Mouse (Mus musculus) megakaryocyte, adult 5-6 weeks (primary cell): ENCODE data around the gene Mmab. TPM values are rescaled to one million over a fixed set of nuclear protein-coding genes. Genes with fewer than 3 reads are reported as not detected.

Source experiments
- ATAC-seq: 2 replicates; pipeline ENCODE4 v1.8.0; 2016; ENCODE audit warnings: mild to moderate bottlenecking, inconsistent platforms; ENCODE audit not compliant: poor library complexity, severe bottlenecking
- total RNA-seq, 2 experiments: library from RNA; stranded (forward) in 1 of 2; stranded (reverse) in 1 of 2; fragments of 153-499, 151-499 nt in 1 of 2; fragments of 221-1000, 200-1000 nt in 1 of 2; gene quantifications; 2 replicates each; pipeline versions ENCODE4 v1.2.3 to v1.2.4; 2015 to 2017

Gene Mmab
- total RNA-seq, 2 experiments from 2014 or later: 2.5 to 4.2 TPM

DNA sequence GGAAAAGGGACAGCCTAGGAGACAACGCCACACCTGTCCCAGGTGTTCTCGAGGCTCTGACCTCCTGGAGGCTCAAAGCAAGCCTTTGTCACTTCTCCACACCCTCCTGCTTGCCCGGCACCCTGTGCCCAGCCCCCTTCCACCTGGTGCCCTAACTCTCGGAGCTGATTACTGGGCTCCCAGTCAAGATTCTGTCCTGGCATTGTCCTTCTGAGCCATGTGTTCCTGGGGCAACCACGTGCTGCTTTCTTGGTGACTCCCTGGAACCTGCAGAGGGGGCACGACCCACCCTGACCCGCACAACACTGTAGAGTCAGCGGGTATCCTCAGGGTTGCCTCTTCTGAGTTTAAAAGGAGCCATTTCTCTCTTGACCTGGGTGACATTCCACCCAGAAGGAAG lies 9.5 kb downstream of the Mmab start:
- ATAC-seq: no peak

- ATAC-seq: no peak
Observed at GRCm38 (mm10) chr5:114429781-114430180, 14.1 kb downstream of the Mmab start.

- no peak for ATAC-seq
Observed at GRCm38 (mm10) chr5:114428621-114429020, 15.2 kb downstream of the Mmab start.

- ATAC-seq: no peak
Observed at GRCm38 (mm10) chr5:114426732-114427131, 17.1 kb downstream of the Mmab start.

- ATAC-seq: no peak
Observed at GRCm38 (mm10) chr5:114423961-114424360, 19.9 kb downstream of the Mmab start.

GRCm38 (mm10) chr5:114422591-114422990 lies 21.3 kb downstream of the Mmab start:
- no peak for ATAC-seq

GRCm38 (mm10) chr5:114421561-114422298 lies 22.1 kb downstream of the Mmab start:
- ATAC-seq: no peak

DNA sequence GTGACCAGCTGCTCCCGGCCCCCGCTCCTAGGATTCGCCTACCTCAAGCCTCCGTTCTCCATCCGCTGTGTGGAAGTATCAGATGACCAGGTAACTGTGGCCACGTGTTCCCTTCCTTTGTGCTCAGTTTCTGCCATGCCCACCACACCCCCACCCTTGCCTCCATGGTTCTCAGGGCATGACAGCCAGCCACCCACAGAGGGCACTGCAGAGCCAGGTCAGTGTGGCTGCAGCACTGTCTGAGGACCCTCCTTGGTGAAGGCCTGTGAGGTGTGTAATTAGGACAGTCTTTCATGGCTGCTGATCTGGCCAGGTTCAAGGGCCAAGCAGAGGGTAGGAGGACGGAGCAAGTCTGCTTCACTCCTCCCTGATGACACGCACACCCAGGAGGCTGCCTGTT lies 25.3 kb downstream of the Mmab start:
- 0 out of 2 replicates have a peak, but pooled peaks have one; percentile 18 for ATAC-seq

DNA sequence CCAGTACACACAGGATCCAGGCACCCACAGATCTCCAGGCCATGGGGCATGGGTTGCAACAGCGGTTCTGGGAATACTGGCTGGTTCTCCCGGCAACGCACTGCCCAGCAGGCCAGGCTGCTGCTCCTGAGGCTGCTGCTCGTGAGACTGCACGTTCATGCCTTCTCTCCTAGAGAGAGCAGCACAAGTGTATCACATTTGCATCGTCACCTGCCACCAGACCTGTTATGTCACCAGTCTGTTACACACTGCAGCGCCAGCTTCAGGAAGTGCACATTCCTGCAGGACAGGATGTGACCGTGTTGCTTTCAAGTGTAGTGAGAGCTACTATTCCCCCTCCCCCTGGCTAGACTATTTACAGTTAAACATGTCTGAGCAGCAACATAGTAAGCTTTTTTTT lies 27.0 kb downstream of the Mmab start:
- ATAC-seq: no peak

DNA sequence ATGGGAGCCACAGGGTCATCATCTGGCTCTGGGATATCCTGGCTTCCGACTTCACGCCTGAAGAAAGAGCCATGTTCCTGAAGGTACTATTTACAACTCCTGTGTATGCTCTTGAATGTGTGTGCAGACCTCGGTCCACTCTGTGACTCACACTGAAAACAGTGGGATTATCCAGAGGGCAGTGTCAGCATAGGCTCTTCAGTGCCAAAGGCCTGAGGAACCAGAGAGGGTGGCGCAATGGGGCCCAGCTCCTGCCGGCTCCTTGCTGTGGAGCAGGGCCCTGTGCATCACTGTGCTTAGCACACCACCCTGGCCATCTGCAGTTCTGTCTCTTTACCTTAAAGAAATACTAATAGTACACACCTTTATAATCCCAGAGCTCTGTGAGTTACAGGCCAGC lies 28.3 kb downstream of the Mmab start:
- no peak for ATAC-seq

- ATAC-seq: no peak
Observed at GRCm38 (mm10) chr5:114413067-114413735, 30.7 kb downstream of the Mmab start.

DNA sequence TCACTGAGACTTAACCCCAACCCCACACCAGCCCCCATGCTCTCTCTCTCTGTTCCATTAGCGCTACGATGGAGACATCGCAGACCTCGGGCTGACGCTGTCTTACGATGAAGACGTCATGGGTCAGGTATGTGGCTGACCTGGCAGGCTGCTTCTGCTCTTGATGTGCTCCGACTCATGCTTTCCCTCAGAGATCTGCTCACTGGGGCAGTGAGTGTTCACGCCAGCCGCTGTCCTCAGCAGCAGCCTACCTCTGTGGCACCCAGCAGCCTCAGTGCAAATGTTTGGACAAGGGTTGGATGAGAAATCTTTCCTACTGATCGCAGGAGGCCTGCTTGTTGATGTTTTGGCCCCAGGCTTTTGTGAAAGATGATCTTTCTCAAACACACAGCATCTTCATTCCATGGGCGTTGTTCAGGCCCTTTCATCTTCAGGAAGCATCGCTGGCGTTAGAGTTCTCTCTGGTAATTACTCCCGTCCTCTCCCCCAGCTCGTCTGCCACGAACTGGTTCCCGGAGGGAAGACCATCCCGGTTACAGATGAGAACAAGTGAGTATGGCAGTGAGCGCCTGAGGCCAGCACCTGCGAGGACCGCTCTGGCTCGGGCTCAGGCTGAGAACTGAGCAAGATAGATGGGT lies 31.4 kb downstream of the Mmab start:
- no peak for ATAC-seq

DNA sequence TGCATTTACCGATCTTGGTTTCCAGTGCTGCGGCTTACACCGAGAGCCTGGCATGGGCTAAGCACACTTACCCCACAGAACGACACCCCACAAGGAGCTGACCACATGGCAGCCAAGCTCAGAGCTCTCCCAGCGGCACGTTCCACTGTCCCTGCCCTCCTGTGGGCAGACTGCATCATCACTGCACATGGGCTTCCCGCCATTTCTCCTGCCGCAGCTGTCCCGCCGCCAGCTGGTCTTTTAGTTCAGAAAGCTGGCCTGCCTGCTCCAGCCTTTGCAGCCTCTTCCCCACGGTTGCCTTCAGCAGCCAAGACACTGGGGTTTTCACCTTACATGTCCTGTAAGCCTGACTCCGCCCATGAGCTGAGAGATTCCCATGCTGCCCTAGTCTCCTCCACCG lies 33.4 kb downstream of the Mmab start:
- ATAC-seq: no peak

DNA sequence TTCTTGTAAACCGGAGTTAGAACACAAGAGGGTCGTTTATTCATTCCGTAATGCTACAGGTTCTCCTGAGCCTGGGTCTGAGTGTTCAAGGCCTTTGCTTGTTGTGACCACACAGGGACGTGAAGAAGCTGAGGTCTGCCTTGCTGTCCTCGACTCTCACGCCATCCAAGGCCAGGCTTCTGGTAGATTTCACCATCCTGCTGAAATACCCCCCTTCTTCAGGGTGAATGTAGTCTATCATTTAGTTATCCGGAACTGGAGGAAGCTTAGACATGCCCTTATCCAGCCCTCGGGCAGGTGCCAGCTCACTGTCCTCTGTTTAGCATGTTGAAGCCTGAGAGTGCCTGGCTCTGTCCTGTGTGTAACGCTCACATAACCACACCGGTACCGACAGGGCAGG lies 35.0 kb downstream of the Mmab start:
- no peak for ATAC-seq

GRCm38 (mm10) chr5:114407810-114408209 lies 36.0 kb downstream of the Mmab start:
- ATAC-seq: no peak

GRCm38 (mm10) chr5:114407269-114407668 lies 36.6 kb downstream of the Mmab start:
- ATAC-seq: no peak

- ATAC-seq: no peak
Observed at GRCm38 (mm10) chr5:114406592-114406991, 37.3 kb downstream of the Mmab start.

DNA sequence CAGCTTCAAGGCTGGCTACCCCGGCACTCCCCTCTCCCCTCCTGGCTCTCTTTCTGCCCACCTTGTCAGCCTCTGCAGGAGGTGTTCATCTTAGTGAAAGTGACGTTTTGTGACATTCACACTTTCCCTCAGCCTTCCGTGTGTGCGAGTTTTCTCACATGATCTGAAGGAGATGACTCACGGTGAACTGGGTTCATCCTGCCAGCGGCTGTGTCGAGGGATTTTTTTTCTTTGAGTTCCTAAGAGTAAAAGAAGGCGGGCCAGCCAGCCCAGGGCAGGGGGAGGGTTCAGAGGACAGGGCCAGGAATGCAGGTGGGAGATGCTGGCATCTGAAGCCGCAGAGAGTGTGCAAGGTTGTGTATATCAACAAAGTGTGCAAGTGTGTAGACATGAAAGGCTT lies 50.7 kb downstream of the Mmab start:
- no peak for ATAC-seq

DNA sequence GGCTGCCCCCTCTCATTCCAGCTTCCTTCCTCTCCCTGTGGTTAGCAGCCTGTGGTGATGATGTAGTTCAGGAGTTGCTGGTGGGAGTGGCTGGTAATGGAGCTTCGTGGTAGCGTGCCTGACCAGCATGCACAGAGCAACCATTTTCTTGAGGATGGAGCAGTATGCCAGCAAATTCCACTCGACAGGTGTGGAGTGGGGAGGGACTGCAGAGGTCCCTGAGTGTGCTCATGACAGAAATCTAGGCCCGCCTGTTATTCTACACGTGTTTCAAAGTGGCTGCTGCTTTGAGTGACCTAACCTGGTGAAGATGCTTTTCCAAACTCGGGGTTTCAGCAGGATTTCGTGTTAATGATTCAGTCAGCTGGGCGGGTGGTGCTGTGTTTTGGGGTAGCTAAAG lies 59.4 kb downstream of the Mmab start:
- ATAC-seq: no peak

DNA sequence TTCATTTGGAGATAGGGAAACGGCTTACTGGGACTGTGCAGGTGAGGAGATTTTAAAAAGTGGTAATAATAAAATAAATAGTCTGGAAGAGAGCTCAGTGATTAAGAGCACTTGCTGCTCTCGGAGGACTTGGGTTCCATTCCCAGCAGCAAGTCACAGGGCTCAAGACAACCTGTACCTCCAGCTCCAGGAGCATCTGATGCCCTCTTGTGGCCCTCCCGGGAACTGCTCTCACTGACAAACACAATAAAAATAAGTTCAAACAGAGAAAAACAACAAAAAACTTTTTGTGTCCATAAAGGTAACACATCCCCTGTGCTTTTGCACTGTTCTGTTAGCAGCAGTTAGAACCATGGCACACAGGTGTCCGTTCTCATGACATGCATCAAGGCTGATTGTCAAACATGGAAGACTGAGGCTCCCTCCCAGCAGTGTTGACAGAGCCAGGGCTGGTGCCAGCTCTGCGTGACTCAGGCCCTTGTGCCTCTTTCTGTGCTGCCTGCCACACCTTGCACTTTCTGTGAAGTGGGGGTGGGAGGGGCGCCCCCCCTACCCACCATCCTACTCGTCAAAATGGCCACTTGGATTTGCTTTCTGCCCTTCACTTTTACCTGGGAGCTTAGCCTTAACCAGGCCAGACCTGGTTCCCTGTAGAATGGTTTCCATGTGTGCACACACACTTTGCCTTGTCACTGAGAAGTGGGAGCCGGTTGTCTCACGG lies 60.5 kb downstream of the Mmab start:
- ATAC-seq: no peak
